Mouse (Mus musculus) erythroblast, embryonic 14.5 days (primary cell): ENCODE data around the gene Nxpe3.

ENCODE experiments used
- GATA1 ChIP-seq: IDR thresholded peaks from 2 replicates; pipeline ENCODE4 v1.6.1; 2012; ENCODE audit warnings: low read length, inconsistent platforms, mixed read lengths
- TAL1 ChIP-seq: IDR thresholded peaks from 3 replicates; pipeline ENCODE4 v1.6.1; 2012; ENCODE audit warnings: low read length, inconsistent platforms, mixed read lengths

GRCm38 (mm10) chr16:55821571-55821981 is 73.5 kb downstream of the Nxpe3 start:
- no peak for TF ChIP-seq GATA1
- TF ChIP-seq TAL1 = no peak
